Mouse (Mus musculus) gastrocnemius, adult 2 months (tissue): Measurements from ENCODE around the gene Gm10065. TPM values are rescaled to one million over a fixed set of nuclear protein-coding genes. Genes with fewer than 3 reads are reported as not detected.

Experiments
- DNase-seq: peaks from one replicate; pipeline ENCODE4 v3.0.0; 2022
- H3K27ac ChIP-seq: fragments of 200-600 bp; 2 replicates; pipeline ENCODE4 v1.8.1; 2022; ENCODE audit warnings: mild to moderate bottlenecking
- H3K4me3 ChIP-seq: fragments of 200-600 bp; 2 replicates; pipeline ENCODE4 v1.8.1; 2022; ENCODE audit warnings: mild to moderate bottlenecking, moderate library complexity
- CTCF ChIP-seq: fragments of 200-600 bp; IDR thresholded peaks from 2 replicates; pipeline ENCODE4 v1.8.1; 2022; ENCODE audit warnings: antibody characterized with exemption, mild to moderate bottlenecking, moderate library complexity
- intact Hi-C: fragments of 180-260 bp; cut with DNase I; formaldehyde crosslinking; loops from one replicate; pipeline ENCODE4 v1.15.1; 2025
- microRNA-seq: library from miRNA; unstranded; fragments of <30 nt; microRNA quantifications from one replicate; pipeline ENCODE4 v1.2.0, GENCODE M21; 2021
- total RNA-seq, 2 experiments: library from RNA; stranded (reverse); gene quantifications; 2 replicates each; pipeline ENCODE4 v1.2.3; 2021

Gm10065 gene
- total RNA-seq, 2 experiments from 2014 or later = not detected

GRCm38 (mm10) chr13:21456347-21456746 is 22.9 kb downstream of the Gm10065 start:
- no peak for DNase-seq
- intact Hi-C loops = no loop called here
- no peak overlapping the region for H3K4me3 ChIP-seq
- H3K27ac ChIP-seq = no peak overlapping the region
- TF ChIP-seq CTCF = no peak

- no peak for DNase-seq
- intact Hi-C loops = loop anchor here (1.0 to 5.0 kb wide), 2 partner anchors 52 to 92 kb away; partner anchors contain the start of gene Zscan12
- Histone ChIP-seq H3K4me3 (peak overlapping the region; percentile 81; the same call in 1 of the 2 replicates), H3K27ac (no peak overlapping the region)
- TF ChIP-seq CTCF = no peak
These were observed 25.1 kb downstream of the Gm10065 start for GRCm38 (mm10) chr13:21454133-21454532.

GRCm38 (mm10) chr13:21453449-21453848 is 25.8 kb downstream of the Gm10065 start, which contains the start of gene Zscan26:
Zscan26 (minus strand) TSS chr13:21453730.
- Histone ChIP-seq H3K4me3 (peak within 1 kb of the TSS; percentile 81), H3K27ac (peak within 1 kb of the TSS; percentile 96)
- TF ChIP-seq CTCF = no peak
- DNase-seq = peak; percentile 87
- intact Hi-C loops = loop anchor here (2.0 to 5.0 kb wide), 2 partner anchors 51 to 91 kb away; partner anchors contain the start of genes Zkscan3 and Zscan12

- intact Hi-C loops = loop anchor here (2.0 to 5.0 kb wide), 2 partner anchors 50 to 91 kb away; partner anchors contain the start of genes Zkscan3 and Zscan12
- no peak for TF ChIP-seq CTCF
- Histone ChIP-seq H3K27ac (peak overlapping the region; percentile 96), H3K4me3 (peak overlapping the region; percentile 81)
- no peak for DNase-seq
These were observed 26.2 kb downstream of the Gm10065 start for GRCm38 (mm10) chr13:21453042-21453441.

GRCm38 (mm10) chr13:21447856-21448614 is 31.2 kb downstream of the Gm10065 start:
- no peak overlapping the region for H3K27ac ChIP-seq
- DNase-seq = no peak
- intact Hi-C loops = no loop called here
- H3K4me3 ChIP-seq = no peak overlapping the region
- no peak for TF ChIP-seq CTCF

GRCm38 (mm10) chr13:21446796-21447195 is 32.4 kb downstream of the Gm10065 start:
- Histone ChIP-seq H3K27ac (no peak overlapping the region), H3K4me3 (no peak overlapping the region)
- TF ChIP-seq CTCF = no peak
- intact Hi-C loops = no loop called here
- no peak for DNase-seq

GRCm38 (mm10) chr13:21441207-21441572 is 38.1 kb downstream of the Gm10065 start:
- peak overlapping the region; percentile 75 for H3K4me3 ChIP-seq
- no peak for DNase-seq
- intact Hi-C loops = no loop called here
- no peak for TF ChIP-seq CTCF
- peak overlapping the region; percentile 71 for H3K27ac ChIP-seq

GRCm38 (mm10) chr13:21440503-21441206 is 38.6 kb downstream of the Gm10065 start, which contains the start of gene Pgbd1:
Pgbd1 (minus strand) TSS chr13:21441058.
- Histone ChIP-seq H3K4me3 (peak within 1 kb of the TSS; percentile 75), H3K27ac (peak within 1 kb of the TSS; percentile 71)
- DNase-seq = peak; percentile 64
- intact Hi-C loops = no loop called here
- peak; percentile 32; the same call in 1 of the 2 replicates for TF ChIP-seq CTCF

- TF ChIP-seq CTCF = no peak
- intact Hi-C loops = no loop called here
- Histone ChIP-seq H3K27ac (no peak overlapping the region), H3K4me3 (no peak overlapping the region)
- DNase-seq = no peak
These were observed 43.8 kb downstream of the Gm10065 start for GRCm38 (mm10) chr13:21435476-21435875.

Small RNA genes within 50 kb of the gene (microRNA-seq; reads per million reads assigned to microRNA genes)
- gene Mir1896 = not detected

Other genes with a start within 250 kb of the Gm10065 start
- not detected for gene Gpx5, start 186.7 kb downstream of the Gm10065 start, total RNA-seq
- gene Gpx6, start 167.3 kb downstream of the Gm10065 start, total RNA-seq = not detected
- not detected for gene Olfr1367, start 132.5 kb downstream of the Gm10065 start, total RNA-seq
- 1 to 10 TPM; 6.9 to 8.7 TPM for gene Zscan12, start 116.6 kb downstream of the Gm10065 start, total RNA-seq
- gene Zkscan3, start 76.7 kb downstream of the Gm10065 start, total RNA-seq = 10 to 100 TPM; 16.2 to 20.6 TPM
- gene Pgbd1, start 38.4 kb downstream of the Gm10065 start, total RNA-seq = under 1 TPM; 0.18 to 0.59 TPM
- 10 to 100 TPM; 13.6 to 14.5 TPM for gene Zscan26, start 25.7 kb downstream of the Gm10065 start, total RNA-seq
- gene Nkapl, start 10.9 kb downstream of the Gm10065 start, total RNA-seq = under 1 TPM; 0.14 to 0.15 TPM
- gene Zkscan4, start 534 bp downstream of the Gm10065 start, total RNA-seq = under 1 TPM; 0.38 to 0.50 TPM
- 10 to 100 TPM; 21.8 to 23.3 TPM for gene AK157302, start 15.8 kb upstream of the Gm10065 start, total RNA-seq
- gene Gm11273, start 22.0 kb upstream of the Gm10065 start, total RNA-seq = 100 to 1,000 TPM; 119 to 160 TPM
- gene Zkscan8, start 51.7 kb upstream of the Gm10065 start, total RNA-seq = 1 to 10 TPM; 4.7 to 6.1 TPM
- gene Olfr1366, start 63.4 kb upstream of the Gm10065 start, total RNA-seq = not detected
- gene Olfr1535, start 80.5 kb upstream of the Gm10065 start, total RNA-seq = not detected
- not detected for gene Olfr1364, start 102.3 kb upstream of the Gm10065 start, total RNA-seq
- gene Olfr1362, start 134.6 kb upstream of the Gm10065 start, total RNA-seq = not detected
- not detected for gene Olfr11, start 163.1 kb upstream of the Gm10065 start, total RNA-seq
- not detected for gene Olfr1361, start 183.9 kb upstream of the Gm10065 start, total RNA-seq
- not detected for gene Olfr1360, start 198.0 kb upstream of the Gm10065 start, total RNA-seq
- not detected for gene Olfr1359, start 218.7 kb upstream of the Gm10065 start, total RNA-seq
- 1 to 10 TPM; 3.9 to 6.5 TPM for gene Hist1h2bl, start 236.7 kb upstream of the Gm10065 start, total RNA-seq
- gene Hist1h2ai, start 237.0 kb upstream of the Gm10065 start, total RNA-seq = 1 to 10 TPM in 1 of 2 experiments, not detected in 1; 2.2 TPM
- 1 to 10 TPM; 1.2 to 2.1 TPM for gene Hist1h3h, start 238.2 kb upstream of the Gm10065 start, total RNA-seq
- 1 to 10 TPM in 1 of 2 experiments, not detected in 1; 1.2 TPM for gene Hist1h2bm, start 242.6 kb upstream of the Gm10065 start, total RNA-seq